Mouse (Mus musculus) spleen, adult 2 months (tissue): ENCODE results near the gene Lilra5. TPM values are rescaled to one million over a fixed set of nuclear protein-coding genes. Genes with fewer than 3 reads are reported as not detected.
A peak's percentile ranks its signal among the peaks of the same experiment; 100 is the strongest.
"Not testable (repeated sequence)": the region's sequence is repeated elsewhere in the genome, so short reads cannot be mapped to it uniquely, and the experiment has no call there.

ENCODE experiments used
- DNase-seq, 2 experiments: peaks; one replicate each; pipeline versions ENCODE4 v3.0.0 to v3.0.0-alpha.2; 2012 to 2021; ENCODE audit warnings: low spot score in 2 of 2, low read depth in 1 of 2
- H3K27ac ChIP-seq: fragments of 200-500 bp; 2 replicates; pipeline ENCODE4 v1.5.1; 2012; ENCODE audit warnings: low read length, inconsistent platforms; ENCODE audit not compliant: insufficient read depth
- H3K27me3 ChIP-seq: fragments of 200-500 bp; 2 replicates; pipeline ENCODE4 v1.6.1; 2012; ENCODE audit warnings: mild to moderate bottlenecking, moderate library complexity, low read length, inconsistent platforms; ENCODE audit not compliant: control insufficient read depth, insufficient read depth
- H3K36me3 ChIP-seq: fragments of 200-500 bp; 2 replicates; pipeline ENCODE4 v1.6.1; 2012; ENCODE audit warnings: mild to moderate bottlenecking, low read length, inconsistent platforms; ENCODE audit not compliant: control insufficient read depth, insufficient read depth
- H3K4me1 ChIP-seq: fragments of 200-500 bp; 2 replicates; pipeline ENCODE4 v1.6.1; 2011; ENCODE audit warnings: inconsistent platforms; ENCODE audit not compliant: control insufficient read depth, insufficient read depth, insufficient read length
- H3K4me3 ChIP-seq: fragments of 200-500 bp; 2 replicates; pipeline ENCODE4 v1.5.1; 2011; ENCODE audit warnings: mild to moderate bottlenecking, inconsistent platforms; ENCODE audit not compliant: insufficient read depth, insufficient read length; ENCODE audit errors: extremely low read depth
- CTCF ChIP-seq: fragments of 200-500 bp; IDR thresholded peaks from 2 replicates; pipeline ENCODE4 v1.5.1; 2011; ENCODE audit warnings: mild to moderate bottlenecking, inconsistent platforms; ENCODE audit not compliant: insufficient read depth, insufficient read length, insufficient replicate concordance; ENCODE audit errors: extremely low read depth
- POLR2A ChIP-seq: fragments of 200-500 bp; IDR thresholded peaks from 2 replicates; pipeline ENCODE4 v1.6.1; 2011; ENCODE audit warnings: low read depth, low read length, inconsistent platforms
- WGBS: fragments of 180-500 bp; shearing (Covaris S2); methylation state at CpG from one replicate; pipeline ENCODE4 v1.1.7; 2018; 5-methylcytosine and 5-hydroxymethylcytosine counted together
- polyA plus RNA-seq: library from polyadenylated mRNA; depleted of rRNA; stranded (reverse); fragments of >200 nt; gene quantifications from 2 replicates; pipeline ENCODE4 v1.2.3, GENCODE M21; 2012; rRNA removed

Lilra5 gene
- polyA plus RNA-seq, 1 experiment, result 1.5 TPM

DNA sequence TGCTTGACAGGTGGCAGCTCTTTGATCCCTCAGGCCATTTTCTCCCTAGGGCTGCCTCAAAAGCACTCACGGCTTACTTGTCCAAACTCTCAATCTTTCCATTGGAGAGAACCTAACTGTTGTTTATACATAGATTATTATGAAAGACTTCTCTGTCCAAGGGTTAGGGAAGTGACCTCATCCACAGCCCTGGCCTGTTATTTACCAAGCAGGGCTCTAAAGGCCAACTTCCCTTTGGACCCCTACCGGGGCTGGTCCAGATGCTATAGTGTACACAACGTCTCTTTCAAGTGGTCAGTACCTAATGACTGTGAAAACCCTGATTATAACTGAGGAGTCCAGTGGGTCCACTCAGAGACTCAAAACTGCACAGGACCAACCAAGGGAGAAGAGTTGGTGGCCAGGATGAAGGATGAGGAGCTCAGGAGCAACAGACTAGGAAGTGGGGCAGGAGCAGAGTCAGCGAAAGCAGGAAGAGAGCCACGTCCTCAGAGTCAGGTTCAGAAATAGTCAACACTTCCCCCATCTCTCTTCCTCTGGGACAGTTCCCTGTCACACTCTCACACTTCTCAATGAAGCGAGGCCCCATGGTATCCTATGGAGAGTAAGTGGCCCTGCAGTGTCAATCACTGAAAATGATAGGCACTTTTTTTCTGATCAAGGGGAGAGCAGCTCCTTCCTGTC, 1.6 kb downstream of the Lilra5 start:
- Histone ChIP-seq H3K36me3 (no peaks in the 10 kb centered on the region), H3K27ac (no peak overlapping the region), H3K4me3 (no peak overlapping the region), H3K27me3 (no peaks in the 10 kb centered on the region), H3K4me1 (no peaks in the 10 kb centered on the region)
- TF ChIP-seq CTCF, result no peak
- no peak for DNase-seq
- WGBS, result 55% methylated on average over 6 of the region's 6 CpGs

DNA sequence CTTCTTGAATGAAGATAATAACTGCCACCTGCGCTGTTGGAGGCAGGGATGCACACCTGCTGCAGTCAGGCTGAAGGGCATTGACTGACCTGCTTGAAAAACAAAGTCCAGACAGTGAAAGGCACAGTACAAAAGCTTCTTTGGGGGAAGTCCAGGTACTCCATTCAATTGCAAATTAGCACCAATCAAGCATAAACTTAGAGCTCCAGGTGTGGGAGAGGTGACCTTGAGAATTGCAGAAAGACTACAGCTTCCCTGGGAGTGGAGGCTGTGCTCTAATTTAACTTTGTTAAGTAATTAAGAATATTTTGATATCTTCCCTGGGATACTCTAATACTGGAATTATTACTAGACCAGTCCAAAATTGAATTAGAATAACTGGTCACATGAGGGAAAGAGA, 13.7 kb downstream of the Lilra5 start:
- not testable (repeated sequence) for DNase-seq, H3K4me3 ChIP-seq

DNA sequence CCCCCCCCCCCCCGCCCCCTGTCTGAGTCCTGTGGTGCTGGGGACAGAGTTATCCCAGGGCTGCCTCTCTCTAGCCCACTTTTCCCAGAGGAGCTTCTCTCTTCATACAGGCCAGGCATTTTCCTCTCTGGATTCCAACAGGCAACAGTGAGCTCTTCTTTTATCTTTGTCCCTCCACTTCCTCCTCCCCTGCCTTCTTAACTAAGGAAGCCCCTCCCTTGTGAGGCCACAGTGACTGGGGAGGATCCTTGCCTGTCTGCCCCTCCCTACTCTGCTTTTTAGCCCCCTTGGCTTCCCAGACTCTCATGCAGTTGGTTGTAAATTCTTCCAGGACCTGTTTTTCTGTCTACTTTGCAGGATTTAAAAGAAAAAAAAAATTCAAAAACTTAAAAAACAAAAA, 18.5 kb downstream of the Lilra5 start:
- WGBS, result no CpG with 5 or more reads among the region's 1 CpGs
- H3K27me3 ChIP-seq, H3K4me3 ChIP-seq, H3K36me3 ChIP-seq, H3K27ac ChIP-seq, H3K4me1 ChIP-seq, DNase-seq: not testable (repeated sequence)

More for the DNA sequence above, 13.7 kb downstream of the Lilra5 start:
- H3K4me1 ChIP-seq, H3K27ac ChIP-seq, H3K27me3 ChIP-seq, H3K36me3 ChIP-seq: not testable (repeated sequence)
- 83% methylated on average over 1 of the region's 1 CpGs for WGBS

DNA sequence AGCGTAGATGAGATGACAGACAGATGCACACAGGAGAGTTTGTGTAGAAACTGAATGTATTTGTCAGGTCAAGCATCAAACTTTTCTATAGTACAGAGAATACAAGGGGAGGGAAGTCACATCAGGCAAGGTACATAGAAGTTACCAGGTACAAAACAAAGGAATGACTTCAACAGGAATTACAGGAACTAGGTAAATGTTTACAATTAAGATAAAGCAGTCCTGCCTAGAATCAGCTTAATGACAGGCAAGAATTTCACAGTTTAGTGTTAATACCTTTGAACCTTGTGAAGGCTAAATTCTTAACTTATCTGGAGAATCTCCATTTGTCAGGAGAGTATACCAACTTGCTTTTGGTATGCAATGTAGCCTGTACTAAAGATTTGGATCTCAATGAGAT, 23.0 kb downstream of the Lilra5 start:
- not testable (repeated sequence) for H3K27ac ChIP-seq, H3K4me1 ChIP-seq, H3K36me3 ChIP-seq, H3K27me3 ChIP-seq, DNase-seq, H3K4me3 ChIP-seq
- WGBS, result 93% methylated on average over 1 of the region's 1 CpGs

DNA sequence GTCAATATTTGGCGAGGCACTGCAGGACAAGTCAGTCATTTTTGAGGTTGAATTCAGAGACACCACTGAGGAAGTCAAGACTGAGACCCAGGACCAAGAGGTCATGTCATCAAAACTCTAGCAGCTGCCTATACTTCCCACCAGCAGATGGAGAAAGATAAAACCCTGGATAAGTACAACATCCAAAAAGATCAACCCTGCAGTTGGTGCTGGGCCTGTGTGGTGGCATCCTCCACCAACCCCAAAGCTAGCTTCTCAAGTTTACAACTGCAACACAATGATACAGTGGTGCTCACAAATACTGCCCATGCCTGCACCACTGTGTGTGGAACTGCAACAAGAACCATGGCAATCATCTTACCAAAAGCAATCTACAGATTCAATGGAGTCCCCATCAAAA, 34.6 kb downstream of the Lilra5 start:
- H3K27me3 ChIP-seq, H3K4me1 ChIP-seq, H3K36me3 ChIP-seq, H3K4me3 ChIP-seq, H3K27ac ChIP-seq, DNase-seq: not testable (repeated sequence)
- 71% methylated on average over 1 of the region's 1 CpGs for WGBS

DNA sequence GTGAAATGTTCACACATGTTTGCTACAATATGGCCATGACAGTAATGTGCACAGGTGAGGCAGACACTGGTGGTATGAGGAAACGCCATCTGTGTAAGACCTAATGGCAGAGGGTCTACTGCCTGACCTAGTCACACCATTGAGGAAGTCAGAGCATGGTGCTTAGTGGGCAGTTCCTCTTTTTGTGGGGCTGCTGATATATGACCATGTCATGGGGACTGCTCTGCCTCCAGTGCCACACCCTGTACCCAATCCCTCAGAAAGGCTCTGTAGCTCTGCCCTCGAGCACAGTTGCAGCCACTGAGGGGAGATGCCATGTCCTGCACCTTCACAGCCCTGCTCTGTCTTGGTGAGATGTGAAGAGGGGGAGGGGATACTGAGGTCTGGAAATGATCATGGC, 36.3 kb downstream of the Lilra5 start:
- not testable (repeated sequence) for H3K27ac ChIP-seq

DNA sequence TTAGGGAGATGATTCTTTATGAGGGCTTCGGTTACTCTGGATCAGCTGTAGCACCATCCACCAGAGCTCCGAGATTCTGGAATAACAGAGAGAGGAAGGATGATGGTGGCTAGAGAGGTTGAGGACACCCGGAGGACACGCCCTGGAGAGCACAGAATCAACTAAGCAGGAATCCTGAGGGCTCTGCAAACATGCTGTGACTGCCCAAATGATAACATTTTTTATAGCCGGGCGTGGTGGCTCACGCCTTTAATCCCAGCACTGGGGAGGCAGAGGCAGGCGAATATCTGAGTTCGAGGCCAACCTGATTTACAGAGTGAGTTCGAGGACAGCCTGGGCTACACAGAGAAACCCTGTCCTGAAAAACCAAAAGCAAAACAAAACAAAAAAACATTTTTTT, 37.9 kb downstream of the Lilra5 start:
- 88% methylated on average over 10 of the region's 10 CpGs for WGBS

More for the DNA sequence above, 36.3 kb downstream of the Lilra5 start:
- H3K4me1 ChIP-seq, H3K36me3 ChIP-seq, H3K4me3 ChIP-seq, H3K27me3 ChIP-seq: not testable (repeated sequence)
- DNase-seq, result peak; percentile 5 to 12
- WGBS, result 3% methylated on average over 2 of the region's 2 CpGs

DNA sequence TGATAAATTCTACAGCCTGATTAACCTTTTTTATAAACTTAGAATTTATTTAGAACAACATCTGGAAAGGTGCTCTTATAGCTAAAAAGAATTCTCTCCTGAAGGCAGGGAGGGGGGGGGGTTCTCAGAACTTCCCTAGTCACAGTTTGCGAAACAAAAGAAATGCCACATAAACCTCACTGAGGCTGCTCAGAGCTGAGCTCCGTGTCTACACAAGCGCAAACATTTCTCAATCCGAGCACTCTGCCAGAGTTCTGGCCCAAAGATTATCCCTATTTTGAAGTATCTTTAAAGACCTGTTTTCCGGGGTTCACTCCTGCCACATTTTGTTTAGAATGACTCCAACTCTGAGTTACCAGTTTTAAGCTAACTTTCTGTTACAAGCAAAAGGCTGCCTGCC, 55.1 kb downstream of the Lilra5 start:
- H3K27me3 ChIP-seq, result no peaks in the 10 kb centered on the region
- no peak overlapping the region for H3K27ac ChIP-seq
- TF ChIP-seq POLR2A (no peak), CTCF (no peak)
- DNase-seq, result no peak
- H3K4me1 ChIP-seq, result no peaks in the 10 kb centered on the region
- H3K36me3 ChIP-seq, result no peaks in the 10 kb centered on the region
- H3K4me3 ChIP-seq, result no peak overlapping the region
- WGBS, result 74% methylated on average over 5 of the region's 5 CpGs

More for the DNA sequence above, 37.9 kb downstream of the Lilra5 start:
- not testable (repeated sequence) for H3K36me3 ChIP-seq, H3K4me3 ChIP-seq, H3K27me3 ChIP-seq, H3K4me1 ChIP-seq, H3K27ac ChIP-seq, DNase-seq

Other genes with a start within 250 kb of the Lilra5 start
- gene Lair1, start 174.6 kb upstream of the Lilra5 start, polyA plus RNA-seq, result 26.3 and 34.1 TPM in 2 replicates
- 5.2 TPM in 2 replicates for gene Ttyh1, start 118.3 kb upstream of the Lilra5 start, polyA plus RNA-seq
- 420 and 586 TPM in 2 replicates for gene Leng8, start 100.7 kb upstream of the Lilra5 start, polyA plus RNA-seq
- 9.9 and 13.7 TPM in 2 replicates for gene Leng9, start 87.4 kb upstream of the Lilra5 start, polyA plus RNA-seq
- gene Cdc42ep5, start 72.9 kb upstream of the Lilra5 start, polyA plus RNA-seq, result 13.2 and 19.2 TPM in 2 replicates
- gene Ncr1, start 100.0 kb downstream of the Lilra5 start, polyA plus RNA-seq, result 5.0 and 5.7 TPM in 2 replicates
- 2.9 and 3.2 TPM in 2 replicates for gene Gp6, start 160.0 kb downstream of the Lilra5 start, polyA plus RNA-seq
- 6.4 and 7.8 TPM in 2 replicates for gene Rdh13, start 207.9 kb downstream of the Lilra5 start, polyA plus RNA-seq
- gene Eps8l1, start 222.9 kb downstream of the Lilra5 start, polyA plus RNA-seq, result 0.12 and 0.18 TPM in 2 replicates